Comparison of ENCODE assay signal across 8 mouse cellular contexts in genomic region chr9:64049471-64050380, GRCm38 (mm10). TPM values are rescaled to one million over a fixed set of nuclear protein-coding genes. Genes with fewer than 3 reads are reported as not detected.
A peak's percentile ranks its signal among the peaks of the same experiment; 100 is the strongest.
DNase-seq lines count a peak whose midpoint lies in the region; ATAC-seq and TF ChIP-seq lines count a peak whose summit lies in the region.

No protein-coding gene starts in this region.

- 10% methylated on average over 32 of the region's 32 CpGs for WGBS in limb, embryonic 14.5 days
- WGBS in midbrain, embryonic 14.5 days: 9% methylated on average over 32 of the region's 32 CpGs

- peak overlapping the region; percentile 34 for H3K4me3 ChIP-seq in limb, embryonic 14.5 days (replicated peaks; ENCODE audit: low read length)
- peak overlapping the region; percentile 28 for H3K4me3 ChIP-seq in midbrain, embryonic 14.5 days (replicated peaks; ENCODE audit: low read depth, low read length)

- peak overlapping the region; percentile 42 for H3K9ac ChIP-seq in limb, embryonic 14.5 days (ENCODE audit: low read depth, low read length, severe bottlenecking)
- H3K9ac ChIP-seq in midbrain, embryonic 14.5 days (replicated peaks; ENCODE audit: low read length): peak overlapping the region; percentile 37

- TF ChIP-seq POLR2A in limb, embryonic 14.5 days (IDR thresholded peaks at IDR 0.05; ENCODE audit: borderline replicate concordance, extremely low read depth, insufficient read depth, insufficient read length): no peak

- no peaks in the 10 kb centered on the region for H3K9me3 ChIP-seq in limb, embryonic 14.5 days (ENCODE audit: control insufficient read depth, low read length)
- no peaks in the 10 kb centered on the region for H3K9me3 ChIP-seq in midbrain, embryonic 14.5 days (ENCODE audit: control insufficient read depth, low read length)

- H3K4me1 ChIP-seq in limb, embryonic 14.5 days (ENCODE audit: control insufficient read depth, insufficient read depth, low read length): peaks cover 11% of the 10 kb centered on the region
- H3K4me1 ChIP-seq in midbrain, embryonic 14.5 days (ENCODE audit: control insufficient read depth, insufficient read depth, low read length): peaks cover 14% of the 10 kb centered on the region

- ATAC-seq in common myeloid progenitor, adult 5-6 weeks (replicated peaks; ENCODE audit: low read depth, poor library complexity, severe bottlenecking): peak; percentile 79
- ATAC-seq in limb, embryonic 14.5 days (ENCODE audit: low FRiP score, low read depth): peak; percentile 72
- peak; percentile 58; the same call in 1 of the 2 replicates for ATAC-seq in midbrain, embryonic 14.5 days (ENCODE audit: low FRiP score, low TSS enrichment)

- H3K4me2 ChIP-seq in limb, embryonic 14.5 days (replicated peaks; ENCODE audit: low read depth, low read length, severe bottlenecking): peak overlapping the region; percentile 52
- H3K4me2 ChIP-seq in midbrain, embryonic 14.5 days (ENCODE audit: low read length): peak overlapping the region; percentile 65

- H3K36me3 ChIP-seq in limb, embryonic 14.5 days (ENCODE audit: control insufficient read depth, insufficient read depth, low read length): no peaks in the 10 kb centered on the region
- H3K36me3 ChIP-seq in midbrain, embryonic 14.5 days (ENCODE audit: control insufficient read depth, insufficient read depth, low read length): no peaks in the 10 kb centered on the region

- DNase-seq in left cerebral cortex, adult 18-20 months (ENCODE audit: low spot score in 2 of 2): peak; percentile 30 to 38
- no peak for DNase-seq in left cerebral cortex, adult 11 months (ENCODE audit: low spot score)
- peak; percentile 46 for DNase-seq in gastrocnemius, postnatal 10 days
- DNase-seq in induced T-regulatory cell, adult 2 months (ENCODE audit: low read depth): peak; percentile 91
- peak; percentile 49 for DNase-seq in limb, embryonic 14.5 days (ENCODE audit: low spot score)
- peak; percentile 81 for DNase-seq in midbrain, embryonic 14.5 days
- peak; percentile 40 to 46 for DNase-seq in spleen, adult 18-20 months

- H3K27me3 ChIP-seq in limb, embryonic 14.5 days (ENCODE audit: control insufficient read depth, insufficient read depth, low read length): no peaks in the 10 kb centered on the region
- H3K27me3 ChIP-seq in midbrain, embryonic 14.5 days (ENCODE audit: control insufficient read depth, insufficient read depth, low read length): no peaks in the 10 kb centered on the region

- no peak overlapping the region for H3K27ac ChIP-seq in limb, embryonic 14.5 days (replicated peaks; ENCODE audit: low read depth, low read length)
- H3K27ac ChIP-seq in midbrain, embryonic 14.5 days (replicated peaks; ENCODE audit: low read depth, low read length): no peak overlapping the region

RNA-seq across cellular contexts. Expression of gene Smad6, which starts 27.9 kb away (rescaled TPM):
- 1 to 10 TPM; 2.1 to 2.5 TPM for total RNA-seq in left cerebral cortex, adult 18-20 months (2021)
- 0.69 and 1.2 TPM in 2 replicates for total RNA-seq in common myeloid progenitor, adult 5-6 weeks (2017)
- total RNA-seq in gastrocnemius, postnatal 10 days (2021): 1 to 10 TPM; 3.0 to 4.6 TPM
- polyA plus RNA-seq in limb, embryonic 14.5 days (2012; rRNA removed): 23.5 and 43.1 TPM in 2 replicates
- 12.0 and 14.7 TPM in 2 replicates for polyA plus RNA-seq in limb, embryonic 14.5 days (2014; fragmentation: Nextera tagmentation; extraction: Ambion mirVana)
- 0.67 and 2.0 TPM in 2 replicates for polyA plus RNA-seq in midbrain, embryonic 14.5 days (2014; fragmentation: Nextera tagmentation; extraction: Ambion mirVana)
